Mouse (Mus musculus): Measurements from ENCODE around the gene Pard3b. TPM values are rescaled to one million over a fixed set of nuclear protein-coding genes. Genes with fewer than 3 reads are reported as not detected.

Gene Pard3b
- polyA plus RNA-seq, 1 experiment from 2014 or later: 27.7 TPM

DNA sequence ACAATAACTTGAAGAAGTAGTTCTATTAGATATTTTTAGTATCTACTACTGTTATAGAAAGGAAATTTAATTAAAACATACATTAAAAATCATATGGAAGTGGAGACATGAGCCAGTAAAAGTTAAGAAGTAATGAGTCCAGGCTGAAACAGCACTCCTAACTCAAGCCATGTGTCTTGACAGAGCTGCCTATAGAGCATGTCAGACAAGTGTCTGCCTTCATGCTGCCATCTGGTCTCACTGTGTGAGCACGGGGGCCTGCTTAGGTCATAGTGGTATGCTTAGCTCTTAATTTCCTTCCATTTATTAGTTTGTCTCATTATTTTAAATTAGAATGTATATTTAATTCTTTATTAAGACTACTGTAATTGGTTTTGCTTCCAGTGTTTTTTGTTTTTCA is 517.3 kb downstream of the Pard3b start:
- no peak for ATAC-seq
- no peak overlapping the region for H3K9ac ChIP-seq

DNA sequence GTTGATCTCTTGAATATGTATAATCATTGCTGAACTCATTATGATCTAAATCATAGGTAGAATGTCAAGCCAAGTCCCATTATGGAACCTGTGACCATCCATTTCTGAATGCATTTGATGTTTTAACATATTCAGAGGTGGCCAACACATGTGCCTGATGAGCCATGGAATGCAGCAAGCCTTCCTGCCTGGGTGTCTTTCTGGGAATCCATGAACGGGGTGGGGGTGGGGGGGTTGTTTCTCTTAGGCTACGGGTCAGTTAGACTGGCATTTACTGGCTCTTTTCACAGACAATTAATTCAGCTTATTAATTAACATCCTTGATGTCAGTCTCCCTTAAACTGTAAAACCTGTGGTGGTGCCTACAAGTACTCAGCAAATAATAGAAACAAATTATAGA is 521.0 kb downstream of the Pard3b start:
- no peaks in the 10 kb centered on the region for H3K27me3 ChIP-seq (replicated peaks)
- 76% methylated on average over 2 of the region's 2 CpGs for WGBS
- H3K4me2 ChIP-seq (replicated peaks): no peak overlapping the region

More for the DNA sequence above, 517.3 kb downstream of the Pard3b start:
- H3K4me3 ChIP-seq (replicated peaks): no peak overlapping the region
- H3K9me3 ChIP-seq: no peaks in the 10 kb centered on the region
- no peak overlapping the region for H3K27ac ChIP-seq
- WGBS: 81% methylated on average over 1 of the region's 1 CpGs
- no peaks in the 10 kb centered on the region for H3K27me3 ChIP-seq (replicated peaks)
- H3K4me1 ChIP-seq (replicated peaks): no peaks in the 10 kb centered on the region
- no peaks in the 10 kb centered on the region for H3K36me3 ChIP-seq
- no peak overlapping the region for H3K4me2 ChIP-seq (replicated peaks)

DNA sequence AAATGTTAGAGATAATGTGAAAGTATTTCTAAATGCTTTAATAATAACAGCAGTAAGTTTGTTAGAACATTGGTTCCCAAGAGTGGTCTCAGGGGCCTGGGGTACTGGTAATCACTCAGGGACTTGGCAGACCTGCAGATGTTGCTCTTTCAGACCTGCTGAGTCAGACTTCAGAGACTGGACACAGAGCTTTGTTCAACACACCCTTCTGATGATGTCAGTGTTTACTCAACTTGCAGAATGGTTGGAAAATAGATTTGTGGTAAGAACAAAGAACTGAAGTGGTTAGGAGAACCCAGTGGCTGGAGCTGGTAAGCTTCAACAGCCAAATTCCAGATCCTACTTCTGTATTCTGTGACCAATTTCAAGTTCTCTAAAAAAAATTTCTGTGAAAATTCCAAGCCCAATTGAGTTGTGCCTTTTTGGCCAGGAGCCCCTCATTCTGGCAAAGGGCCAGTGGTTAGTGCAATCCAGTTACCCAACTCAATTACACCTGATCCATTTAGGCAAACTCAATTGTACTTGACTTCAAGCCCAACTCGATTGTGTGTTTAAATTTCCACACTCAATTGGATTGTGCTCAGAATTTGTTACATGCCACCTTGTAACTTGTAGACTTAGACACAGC is 536.5 kb downstream of the Pard3b start:
- 74% methylated on average over 1 of the region's 1 CpGs for WGBS
- Histone ChIP-seq H3K9me3 (no peaks in the 10 kb centered on the region), H3K4me2 (replicated peaks) (no peak overlapping the region), H3K4me1 (replicated peaks) (no peaks in the 10 kb centered on the region), H3K4me3 (replicated peaks) (no peak overlapping the region), H3K9ac (no peak overlapping the region), H3K27me3 (replicated peaks) (no peaks in the 10 kb centered on the region), H3K27ac (no peak overlapping the region), H3K36me3 (no peaks in the 10 kb centered on the region)
- ATAC-seq: no peak

More for the DNA sequence above, 521.0 kb downstream of the Pard3b start:
- no peaks in the 10 kb centered on the region for H3K36me3 ChIP-seq
- no peak overlapping the region for H3K4me3 ChIP-seq (replicated peaks)
- no peaks in the 10 kb centered on the region for H3K9me3 ChIP-seq
- no peak overlapping the region for H3K9ac ChIP-seq
- H3K4me1 ChIP-seq (replicated peaks): no peaks in the 10 kb centered on the region
- no peak overlapping the region for H3K27ac ChIP-seq
- no peak for ATAC-seq

DNA sequence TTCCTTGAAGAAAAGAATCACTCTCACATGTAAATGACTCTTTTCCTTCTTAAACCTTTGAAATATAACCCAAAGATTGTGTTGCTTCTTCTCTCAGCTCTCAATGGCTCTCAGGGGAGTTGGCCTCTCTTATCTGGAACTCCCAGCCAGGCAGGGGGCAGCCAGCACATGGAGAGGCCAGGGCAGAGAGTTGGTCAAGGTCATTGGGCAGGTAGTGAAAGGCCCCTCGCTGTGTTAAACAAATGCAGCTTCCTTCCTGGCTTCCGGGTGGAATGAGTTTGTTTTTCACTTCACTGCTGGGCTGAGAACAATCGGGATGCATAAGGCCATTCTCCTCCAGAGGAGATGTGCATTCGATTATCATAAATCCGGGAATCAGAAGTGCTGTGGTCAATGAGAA is 543.0 kb downstream of the Pard3b start:
- no peaks in the 10 kb centered on the region for H3K9me3 ChIP-seq
- no peaks in the 10 kb centered on the region; the same call in 1 of the 2 replicates for H3K4me1 ChIP-seq (replicated peaks)
- 13% methylated on average over 5 of the region's 5 CpGs for WGBS
- H3K27ac ChIP-seq: no peak overlapping the region
- H3K4me3 ChIP-seq (replicated peaks): no peak overlapping the region
- H3K27me3 ChIP-seq (replicated peaks): no peaks in the 10 kb centered on the region
- no peak overlapping the region; the same call in 1 of the 2 replicates for H3K4me2 ChIP-seq (replicated peaks)
- H3K9ac ChIP-seq: no peak overlapping the region
- peak; percentile 70; the same call in 1 of the 2 replicates for ATAC-seq
- H3K36me3 ChIP-seq: no peaks in the 10 kb centered on the region

DNA sequence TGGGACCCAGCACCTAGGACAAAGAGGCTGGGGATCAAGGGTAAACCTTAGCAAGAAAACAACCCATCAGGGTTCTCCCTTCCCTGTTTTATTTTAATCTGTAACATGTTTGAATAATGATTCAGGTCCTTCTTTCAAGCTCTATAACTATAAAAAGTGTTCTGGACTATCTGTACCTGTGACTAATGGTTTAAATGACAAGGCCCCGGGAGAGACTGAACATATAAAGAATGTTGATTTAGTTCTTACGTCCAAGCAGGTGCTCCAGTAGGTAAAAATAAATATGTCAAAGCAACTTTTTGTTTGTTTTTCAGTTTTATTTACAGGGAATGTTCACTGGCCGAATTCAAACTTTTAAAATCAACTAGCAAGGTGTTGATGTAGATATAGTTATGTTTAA is 544.0 kb downstream of the Pard3b start:
- Histone ChIP-seq H3K27ac (no peak overlapping the region), H3K27me3 (replicated peaks) (no peaks in the 10 kb centered on the region), H3K9ac (no peak overlapping the region), H3K4me1 (replicated peaks) (no peaks in the 10 kb centered on the region; the same call in 1 of the 2 replicates), H3K4me3 (replicated peaks) (no peak overlapping the region), H3K4me2 (replicated peaks) (no peak overlapping the region), H3K36me3 (no peaks in the 10 kb centered on the region), H3K9me3 (no peaks in the 10 kb centered on the region)
- no peak for ATAC-seq
- WGBS: 61% methylated on average over 3 of the region's 3 CpGs

DNA sequence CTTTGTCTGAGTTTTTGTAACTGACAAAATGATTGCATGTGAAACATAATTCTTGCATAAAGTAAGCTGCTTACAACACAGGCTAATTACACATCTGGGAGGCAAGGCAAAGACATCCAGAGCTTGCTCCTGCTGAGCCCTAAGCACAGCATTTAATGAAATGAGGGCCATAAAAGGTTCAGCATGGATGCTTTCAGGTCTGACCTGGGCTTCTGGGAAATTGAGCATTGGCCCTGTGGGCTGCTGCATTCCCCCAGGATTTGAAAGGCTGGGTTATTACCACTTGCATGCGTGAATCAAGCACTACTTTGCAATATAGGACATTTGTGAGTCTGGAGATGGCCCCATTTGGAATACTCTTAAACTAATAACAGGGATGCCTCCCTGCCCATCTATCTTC is 552.2 kb downstream of the Pard3b start:
- Histone ChIP-seq H3K9ac (no peak overlapping the region), H3K36me3 (no peaks in the 10 kb centered on the region), H3K4me1 (replicated peaks) (peaks cover 2% of the 10 kb centered on the region; the same call in 1 of the 2 replicates), H3K4me3 (replicated peaks) (no peak overlapping the region), H3K4me2 (replicated peaks) (no peak overlapping the region), H3K9me3 (no peaks in the 10 kb centered on the region), H3K27ac (no peak overlapping the region), H3K27me3 (replicated peaks) (no peaks in the 10 kb centered on the region)
- WGBS: 52% methylated on average over 1 of the region's 1 CpGs
- ATAC-seq: no peak

DNA sequence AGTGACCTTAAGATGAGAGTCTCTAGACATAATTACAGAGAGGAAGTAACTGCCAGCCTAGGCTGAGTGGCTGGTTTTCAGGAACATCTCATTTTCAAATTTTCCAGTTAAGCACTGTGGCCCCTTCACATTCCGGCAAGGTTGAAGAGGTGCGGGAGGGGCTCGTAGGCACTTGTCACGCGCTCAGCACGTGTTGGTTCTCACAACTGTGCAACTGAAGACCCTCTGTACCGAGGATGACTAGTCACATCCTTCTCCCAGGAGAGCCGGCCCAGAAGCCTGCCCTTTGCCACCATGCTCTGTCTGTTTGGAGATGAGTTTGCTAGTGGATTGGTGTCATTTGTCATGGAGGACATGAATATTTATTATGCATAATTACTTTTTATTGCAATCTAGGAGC is 558.9 kb downstream of the Pard3b start:
- no peaks in the 10 kb centered on the region for H3K9me3 ChIP-seq
- H3K9ac ChIP-seq: no peak overlapping the region
- H3K4me1 ChIP-seq (replicated peaks): no peaks in the 10 kb centered on the region
- no peaks in the 10 kb centered on the region for H3K27me3 ChIP-seq (replicated peaks)
- 63% methylated on average over 8 of the region's 8 CpGs for WGBS
- H3K4me3 ChIP-seq (replicated peaks): no peak overlapping the region
- no peak overlapping the region for H3K27ac ChIP-seq
- no peaks in the 10 kb centered on the region for H3K36me3 ChIP-seq
- H3K4me2 ChIP-seq (replicated peaks): no peak overlapping the region
- ATAC-seq: no peak

DNA sequence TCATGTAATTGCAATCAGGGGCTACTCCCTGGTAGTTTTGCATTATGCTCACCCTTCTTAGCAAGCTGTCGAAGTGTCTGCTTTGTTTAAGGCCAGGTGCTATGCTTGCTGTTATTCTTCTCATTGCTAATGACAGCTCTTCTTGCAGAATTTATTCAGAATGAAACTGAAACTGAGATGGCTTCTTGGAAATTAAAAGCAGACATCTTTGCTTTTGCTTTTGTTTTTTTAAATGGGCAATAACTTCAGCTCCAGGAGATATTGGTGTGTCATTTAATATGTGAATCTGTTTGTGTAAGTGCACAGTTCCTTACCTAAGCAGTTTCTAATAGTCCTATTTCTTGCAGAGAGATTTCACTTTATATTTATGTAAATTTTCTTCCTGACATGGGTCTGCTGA is 562.3 kb downstream of the Pard3b start:
- Histone ChIP-seq H3K4me1 (replicated peaks) (no peaks in the 10 kb centered on the region), H3K4me2 (replicated peaks) (no peak overlapping the region), H3K9ac (no peak overlapping the region), H3K27ac (no peak overlapping the region), H3K27me3 (replicated peaks) (no peaks in the 10 kb centered on the region), H3K9me3 (no peaks in the 10 kb centered on the region), H3K36me3 (no peaks in the 10 kb centered on the region), H3K4me3 (replicated peaks) (no peak overlapping the region)
- no peak for ATAC-seq
- 66% methylated on average over 1 of the region's 1 CpGs for WGBS

DNA sequence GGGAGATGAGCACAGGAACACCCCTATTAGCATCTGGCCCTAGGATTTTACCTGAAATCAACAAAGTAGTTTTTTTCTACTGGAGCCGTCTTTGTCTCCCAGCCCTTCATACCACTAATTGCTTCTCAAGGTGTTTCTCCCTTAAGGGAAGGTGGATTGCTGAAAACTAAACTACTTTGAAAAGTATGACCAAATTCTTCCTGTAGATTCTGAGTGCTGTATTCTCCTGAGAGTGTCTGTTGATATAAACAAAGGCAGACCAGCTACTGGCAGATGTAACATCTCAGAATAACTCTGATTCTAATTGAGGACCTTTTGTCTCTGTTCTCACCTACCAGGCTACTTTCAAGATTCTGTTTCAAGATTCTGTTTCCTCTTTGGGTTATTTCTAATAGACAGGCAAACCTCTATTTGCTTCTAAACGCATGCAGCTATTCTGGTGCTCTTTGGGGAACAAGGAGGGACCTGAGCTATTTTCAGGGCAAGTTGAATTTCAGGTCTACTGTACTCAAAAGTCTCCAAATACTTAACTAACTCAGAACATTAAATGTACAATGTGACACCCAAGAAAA is 563.1 kb downstream of the Pard3b start:
- no peak for ATAC-seq
- 43% methylated on average over 2 of the region's 2 CpGs for WGBS

DNA sequence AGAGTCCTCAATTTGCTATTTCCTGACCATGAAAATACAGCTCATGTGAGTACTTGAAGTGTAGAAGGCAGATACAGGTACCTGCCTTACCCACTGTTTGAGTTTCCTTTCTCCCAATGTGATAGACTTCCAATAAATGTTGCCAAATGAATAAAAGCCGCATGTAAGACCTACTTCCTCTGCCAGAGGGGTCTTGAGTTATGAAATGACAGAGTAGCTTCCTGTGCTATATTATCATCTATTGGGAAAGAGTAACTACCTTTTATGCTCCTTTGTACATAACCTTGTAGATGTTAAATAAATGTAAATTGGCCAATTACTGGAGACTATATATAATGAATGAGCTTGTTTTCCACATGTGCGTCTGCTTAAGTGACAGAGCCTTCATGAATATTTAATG is 574.7 kb downstream of the Pard3b start:
- Histone ChIP-seq H3K36me3 (no peaks in the 10 kb centered on the region), H3K27ac (no peak overlapping the region), H3K27me3 (replicated peaks) (no peaks in the 10 kb centered on the region), H3K4me2 (replicated peaks) (no peak overlapping the region), H3K4me3 (replicated peaks) (no peak overlapping the region), H3K9me3 (no peaks in the 10 kb centered on the region), H3K4me1 (replicated peaks) (no peaks in the 10 kb centered on the region), H3K9ac (no peak overlapping the region)
- no peak for ATAC-seq
- WGBS: 91% methylated on average over 2 of the region's 2 CpGs

More for the DNA sequence above, 563.1 kb downstream of the Pard3b start:
- no peaks in the 10 kb centered on the region for H3K4me1 ChIP-seq (replicated peaks)
- H3K36me3 ChIP-seq: no peaks in the 10 kb centered on the region
- H3K9me3 ChIP-seq: no peaks in the 10 kb centered on the region
- no peaks in the 10 kb centered on the region for H3K27me3 ChIP-seq (replicated peaks)
- H3K4me2 ChIP-seq (replicated peaks): no peak overlapping the region
- no peak overlapping the region for H3K9ac ChIP-seq
- no peak overlapping the region for H3K4me3 ChIP-seq (replicated peaks)
- no peak overlapping the region for H3K27ac ChIP-seq

DNA sequence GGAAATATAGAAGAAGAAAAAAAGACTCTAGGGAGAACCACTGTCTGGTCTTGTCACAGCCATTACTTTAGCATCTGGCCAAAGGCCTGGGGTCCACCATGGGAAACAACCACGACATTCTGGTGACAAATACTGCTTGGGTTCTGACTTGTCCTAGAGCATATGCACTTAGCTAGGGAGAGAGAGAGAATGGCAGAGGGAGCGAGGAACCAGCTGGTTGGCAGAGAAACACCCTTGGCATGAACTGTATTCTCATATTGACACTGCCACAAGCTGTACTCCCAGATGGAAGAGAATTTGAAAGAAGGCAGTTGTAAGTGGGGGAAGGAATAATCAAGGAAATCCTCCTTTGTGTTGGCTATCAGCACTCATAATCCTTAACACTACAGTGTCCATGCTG is 577.2 kb downstream of the Pard3b start:
- Histone ChIP-seq H3K27me3 (replicated peaks) (no peaks in the 10 kb centered on the region), H3K4me3 (replicated peaks) (no peak overlapping the region), H3K27ac (no peak overlapping the region), H3K9ac (no peak overlapping the region), H3K4me2 (replicated peaks) (no peak overlapping the region), H3K9me3 (no peaks in the 10 kb centered on the region), H3K36me3 (no peaks in the 10 kb centered on the region), H3K4me1 (replicated peaks) (no peaks in the 10 kb centered on the region)
- ATAC-seq: no peak
- WGBS: 56% methylated on average over 2 of the region's 2 CpGs

DNA sequence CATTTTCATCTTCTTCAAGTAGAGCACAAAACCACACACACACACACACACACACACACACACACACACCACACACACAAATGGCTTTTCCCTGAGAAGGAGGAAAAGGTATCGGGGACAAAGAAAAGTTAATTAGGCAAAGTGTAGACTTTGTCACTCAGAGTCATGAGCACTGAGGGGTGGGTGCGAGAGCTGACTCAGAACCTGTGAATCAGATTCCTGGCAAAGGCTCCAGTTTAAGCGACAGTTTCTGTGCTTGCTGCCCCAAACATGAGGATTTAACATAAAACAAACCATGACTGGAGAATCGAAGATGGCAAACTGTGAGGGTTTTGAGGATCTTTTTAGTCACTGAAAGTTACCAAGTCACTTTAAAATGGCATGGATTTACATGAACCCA is 577.9 kb downstream of the Pard3b start:
- Histone ChIP-seq H3K27ac (no peak overlapping the region), H3K9me3 (no peaks in the 10 kb centered on the region), H3K4me3 (replicated peaks) (no peak overlapping the region), H3K27me3 (replicated peaks) (no peaks in the 10 kb centered on the region), H3K4me2 (replicated peaks) (no peak overlapping the region), H3K4me1 (replicated peaks) (no peaks in the 10 kb centered on the region), H3K36me3 (no peaks in the 10 kb centered on the region), H3K9ac (no peak overlapping the region)
- ATAC-seq: no peak
- 67% methylated on average over 4 of the region's 4 CpGs for WGBS

DNA sequence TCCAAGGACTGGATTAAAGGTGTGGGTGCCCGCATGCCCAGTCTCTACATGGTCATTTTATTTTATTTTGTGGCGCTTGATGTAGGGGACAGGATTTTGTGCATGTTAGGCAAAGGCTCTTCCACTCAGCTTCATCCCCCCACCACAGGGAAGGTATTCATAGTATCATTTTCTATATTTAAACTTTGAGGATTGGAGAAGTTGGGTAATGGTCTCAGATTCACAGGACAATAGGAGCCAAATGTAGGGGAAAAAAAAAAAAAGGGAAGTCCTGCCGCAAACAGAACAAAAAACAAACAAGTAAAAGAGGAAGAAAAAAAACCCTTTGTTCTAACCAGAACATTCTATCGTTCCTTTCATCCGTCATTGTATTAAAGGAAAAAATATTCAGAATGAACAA is 590.5 kb downstream of the Pard3b start:
- no peak overlapping the region for H3K4me3 ChIP-seq (replicated peaks)
- H3K27ac ChIP-seq: no peak overlapping the region
- H3K36me3 ChIP-seq: no peaks in the 10 kb centered on the region
- H3K4me1 ChIP-seq (replicated peaks): no peaks in the 10 kb centered on the region
- ATAC-seq: no peak
- H3K9me3 ChIP-seq: no peaks in the 10 kb centered on the region
- no peak overlapping the region for H3K4me2 ChIP-seq (replicated peaks)
- H3K27me3 ChIP-seq (replicated peaks): no peaks in the 10 kb centered on the region
- H3K9ac ChIP-seq: no peak overlapping the region
- 82% methylated on average over 5 of the region's 5 CpGs for WGBS
